Mouse (Mus musculus): Measurements from ENCODE around the gene Nfatc4. TPM values are rescaled to one million over a fixed set of nuclear protein-coding genes. Genes with fewer than 3 reads are reported as not detected.

The Nfatc4 gene
- polyA plus RNA-seq, 1 experiment from 2014 or later: 22.0 TPM

DNA sequence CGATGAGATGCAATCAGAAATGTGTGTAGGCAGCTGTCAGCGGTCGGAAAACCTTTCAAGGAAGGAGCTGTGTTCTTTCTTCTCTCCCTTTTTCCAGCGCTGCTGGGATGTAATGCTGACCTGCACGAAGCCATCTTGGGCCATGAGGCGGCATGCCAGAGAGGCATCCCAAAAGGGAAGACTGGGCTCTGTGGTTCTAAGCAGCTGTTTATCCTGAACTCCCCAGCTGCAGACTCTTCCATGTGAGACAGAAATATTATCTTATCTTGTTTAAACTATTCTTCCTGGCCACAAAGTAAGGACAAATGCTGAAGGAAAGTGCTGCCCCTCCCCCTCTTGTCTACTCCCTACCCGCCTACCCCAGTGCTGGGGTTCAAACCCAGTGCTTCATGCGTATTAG is 58.0 kb downstream of the Nfatc4 start:
- Histone ChIP-seq H3K4me1 (peaks cover 20% of the 10 kb centered on the region), H3K4me3 (no peak overlapping the region), H3K27ac (no peak overlapping the region), H3K27me3 (replicated peaks) (no peaks in the 10 kb centered on the region), H3K9me3 (no peaks in the 10 kb centered on the region), H3K36me3 (no peaks in the 10 kb centered on the region), H3K4me2 (replicated peaks) (no peak overlapping the region), H3K9ac (no peak overlapping the region)
- WGBS: 87% methylated on average over 8 of the region's 8 CpGs
- ATAC-seq (ENCODE audit: low FRiP score, low read depth): no peak

DNA sequence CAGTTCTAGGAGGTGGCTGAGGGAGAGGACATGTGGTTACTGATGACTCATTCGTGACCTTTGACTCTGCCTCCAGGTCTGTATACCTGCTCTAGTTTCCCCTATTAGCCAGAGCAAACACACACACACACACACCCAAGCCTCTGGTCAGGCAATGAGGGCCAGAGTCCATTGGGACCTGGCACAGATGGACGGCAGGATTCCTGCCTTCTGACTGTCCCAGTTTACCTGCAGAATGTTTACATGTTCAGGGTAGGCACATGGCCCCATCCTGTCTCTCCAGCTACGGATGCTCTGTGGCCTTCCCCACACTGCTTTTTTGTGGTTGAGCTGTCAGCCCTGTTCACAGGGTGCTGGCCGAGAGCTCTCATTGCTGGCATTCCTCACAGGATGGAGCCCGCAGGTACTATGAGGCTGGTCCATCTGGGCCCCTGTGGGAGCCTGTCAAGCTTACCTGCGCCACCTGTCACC is 59.3 kb downstream of the Nfatc4 start:
- Histone ChIP-seq H3K4me2 (replicated peaks) (no peak overlapping the region), H3K27me3 (replicated peaks) (no peaks in the 10 kb centered on the region), H3K9ac (no peak overlapping the region), H3K4me1 (peaks cover 26% of the 10 kb centered on the region), H3K4me3 (no peak overlapping the region), H3K36me3 (peaks cover 8% of the 10 kb centered on the region), H3K27ac (no peak overlapping the region), H3K9me3 (no peaks in the 10 kb centered on the region)
- ATAC-seq (ENCODE audit: low FRiP score, low read depth): no peak
- 76% methylated on average over 6 of the region's 6 CpGs for WGBS

DNA sequence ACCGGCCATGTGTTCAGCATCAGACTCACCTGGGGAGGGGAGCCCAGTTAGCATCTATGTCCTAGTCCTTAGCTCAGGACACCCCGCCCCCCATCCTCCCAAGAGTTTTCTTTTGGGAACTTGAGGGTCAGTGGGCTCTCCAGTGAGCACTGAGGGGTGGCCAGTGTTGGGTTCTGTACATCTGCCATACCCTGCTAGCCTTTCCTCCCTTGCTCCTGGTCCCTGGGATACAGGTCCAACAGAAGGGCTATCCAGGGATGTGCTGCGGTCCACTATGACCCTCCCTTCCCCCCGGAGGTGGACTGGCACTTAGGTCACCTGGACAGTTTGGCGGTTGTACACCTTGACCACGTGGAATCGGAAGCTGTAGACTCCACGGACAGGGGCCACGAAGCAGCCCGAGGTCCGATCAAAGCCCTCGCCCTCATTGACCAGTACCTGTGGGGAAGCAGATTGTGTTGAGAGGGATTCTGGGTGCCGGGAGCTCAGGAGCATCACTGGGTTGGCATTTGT is 60.3 kb downstream of the Nfatc4 start:
- Histone ChIP-seq H3K9ac (no peak overlapping the region), H3K27ac (no peak overlapping the region), H3K4me2 (replicated peaks) (no peak overlapping the region), H3K4me3 (no peak overlapping the region), H3K9me3 (no peaks in the 10 kb centered on the region), H3K27me3 (replicated peaks) (no peaks in the 10 kb centered on the region), H3K4me1 (peaks cover 26% of the 10 kb centered on the region), H3K36me3 (peaks cover 18% of the 10 kb centered on the region)
- 92% methylated on average over 13 of the region's 13 CpGs for WGBS
- ATAC-seq (ENCODE audit: low FRiP score, low read depth): no peak

Other genes starting within 250 kb of the Nfatc4 start
- 4.0 and 4.3 TPM in 2 replicates for gene Fitm1, start 247.5 kb upstream of the Nfatc4 start, polyA plus RNA-seq (2016; fragmentation: Nextera tagmentation; extraction: Ambion mirVana)
- 120 and 128 TPM in 2 replicates for gene Psme1, start 245.0 kb upstream of the Nfatc4 start, polyA plus RNA-seq (2016; fragmentation: Nextera tagmentation; extraction: Ambion mirVana)
- 8.9 and 12.7 TPM in 2 replicates for gene Emc9, start 237.8 kb upstream of the Nfatc4 start, polyA plus RNA-seq (2016; fragmentation: Nextera tagmentation; extraction: Ambion mirVana)
- gene Psme2, start 232.0 kb upstream of the Nfatc4 start, polyA plus RNA-seq (2016; fragmentation: Nextera tagmentation; extraction: Ambion mirVana): 212 and 223 TPM in 2 replicates
- gene Rnf31, start 231.4 kb upstream of the Nfatc4 start, polyA plus RNA-seq (2016; fragmentation: Nextera tagmentation; extraction: Ambion mirVana): 17.8 and 21.0 TPM in 2 replicates
- 8.8 and 9.0 TPM in 2 replicates for gene Irf9, start 219.6 kb upstream of the Nfatc4 start, polyA plus RNA-seq (2016; fragmentation: Nextera tagmentation; extraction: Ambion mirVana)
- gene Rec8, start 205.1 kb upstream of the Nfatc4 start, polyA plus RNA-seq (2016; fragmentation: Nextera tagmentation; extraction: Ambion mirVana): 20.6 and 22.8 TPM in 2 replicates
- gene Ipo4, start 187.2 kb upstream of the Nfatc4 start, polyA plus RNA-seq (2016; fragmentation: Nextera tagmentation; extraction: Ambion mirVana): 73.7 and 85.6 TPM in 2 replicates
- gene Gm49378, start 185.2 kb upstream of the Nfatc4 start, polyA plus RNA-seq (2016; fragmentation: Nextera tagmentation; extraction: Ambion mirVana): 2.1 and 3.6 TPM in 2 replicates
- gene Tm9sf1, start 179.3 kb upstream of the Nfatc4 start, polyA plus RNA-seq (2016; fragmentation: Nextera tagmentation; extraction: Ambion mirVana): 62.7 and 68.6 TPM in 2 replicates
- gene Tssk4, start 173.0 kb upstream of the Nfatc4 start, polyA plus RNA-seq (2016; fragmentation: Nextera tagmentation; extraction: Ambion mirVana): 0.53 and 0.77 TPM in 2 replicates
- 70.1 and 71.0 TPM in 2 replicates for gene Mdp1, start 162.6 kb upstream of the Nfatc4 start, polyA plus RNA-seq (2016; fragmentation: Nextera tagmentation; extraction: Ambion mirVana)
- 60.7 and 61.6 TPM in 2 replicates for gene Gmpr2, start 151.2 kb upstream of the Nfatc4 start, polyA plus RNA-seq (2016; fragmentation: Nextera tagmentation; extraction: Ambion mirVana)
- 555 and 567 TPM in 2 replicates for gene Nedd8, start 151.0 kb upstream of the Nfatc4 start, polyA plus RNA-seq (2016; fragmentation: Nextera tagmentation; extraction: Ambion mirVana)
- gene Tinf2, start 141.3 kb upstream of the Nfatc4 start, polyA plus RNA-seq (2016; fragmentation: Nextera tagmentation; extraction: Ambion mirVana): 44.1 and 45.7 TPM in 2 replicates
- gene Tgm1, start 109.2 kb upstream of the Nfatc4 start, polyA plus RNA-seq (2016; fragmentation: Nextera tagmentation; extraction: Ambion mirVana): 0.34 and 0.36 TPM in 2 replicates
- 42.0 and 46.3 TPM in 2 replicates for gene Rabggta, start 100.9 kb upstream of the Nfatc4 start, polyA plus RNA-seq (2016; fragmentation: Nextera tagmentation; extraction: Ambion mirVana)
- gene Dhrs1, start 77.5 kb upstream of the Nfatc4 start, polyA plus RNA-seq (2016; fragmentation: Nextera tagmentation; extraction: Ambion mirVana): 74.1 and 81.8 TPM in 2 replicates
- gene Nop9, start 77.5 kb upstream of the Nfatc4 start, polyA plus RNA-seq (2016; fragmentation: Nextera tagmentation; extraction: Ambion mirVana): 44.2 and 47.0 TPM in 2 replicates
- 0.30 TPM in 1 of 2 replicates, not detected in the other for gene Cideb, start 64.7 kb upstream of the Nfatc4 start, polyA plus RNA-seq (2016; fragmentation: Nextera tagmentation; extraction: Ambion mirVana)
- 0.37 and 0.52 TPM in 2 replicates for gene Ltb4r2, start 61.7 kb upstream of the Nfatc4 start, polyA plus RNA-seq (2016; fragmentation: Nextera tagmentation; extraction: Ambion mirVana)
- gene Ltb4r1, start 57.2 kb upstream of the Nfatc4 start, polyA plus RNA-seq (2016; fragmentation: Nextera tagmentation; extraction: Ambion mirVana): 0.23 and 0.37 TPM in 2 replicates
- gene Adcy4, start 39.0 kb upstream of the Nfatc4 start, polyA plus RNA-seq (2016; fragmentation: Nextera tagmentation; extraction: Ambion mirVana): 9.2 and 10.1 TPM in 2 replicates
- gene Ripk3, start 34.3 kb upstream of the Nfatc4 start, polyA plus RNA-seq (2016; fragmentation: Nextera tagmentation; extraction: Ambion mirVana): 7.9 and 8.7 TPM in 2 replicates
- 19.7 and 21.5 TPM in 2 replicates for gene Nynrin, start 30.9 kb downstream of the Nfatc4 start, polyA plus RNA-seq (2016; fragmentation: Nextera tagmentation; extraction: Ambion mirVana)
- 0.25 and 0.28 TPM in 2 replicates for gene Cbln3, start 61.2 kb downstream of the Nfatc4 start, polyA plus RNA-seq (2016; fragmentation: Nextera tagmentation; extraction: Ambion mirVana)
- gene Khnyn, start 61.8 kb downstream of the Nfatc4 start, polyA plus RNA-seq (2016; fragmentation: Nextera tagmentation; extraction: Ambion mirVana): 18.3 and 19.7 TPM in 2 replicates
- 59.9 and 66.0 TPM in 2 replicates for gene Sdr39u1, start 77.1 kb downstream of the Nfatc4 start, polyA plus RNA-seq (2016; fragmentation: Nextera tagmentation; extraction: Ambion mirVana)
- not detected in 2 replicates for gene Cma1, start 121.5 kb downstream of the Nfatc4 start, polyA plus RNA-seq (2016; fragmentation: Nextera tagmentation; extraction: Ambion mirVana)
- not detected in 2 replicates for gene Cma2, start 127.8 kb downstream of the Nfatc4 start, polyA plus RNA-seq (2016; fragmentation: Nextera tagmentation; extraction: Ambion mirVana)
- gene Mcpt1, start 194.8 kb downstream of the Nfatc4 start, polyA plus RNA-seq (2016; fragmentation: Nextera tagmentation; extraction: Ambion mirVana): not detected in 2 replicates
- not detected in 2 replicates for gene Mcpt9, start 207.4 kb downstream of the Nfatc4 start, polyA plus RNA-seq (2016; fragmentation: Nextera tagmentation; extraction: Ambion mirVana)
- gene Mcpt2, start 218.9 kb downstream of the Nfatc4 start, polyA plus RNA-seq (2016; fragmentation: Nextera tagmentation; extraction: Ambion mirVana): not detected in 2 replicates
- gene Mcpt4, start 239.2 kb downstream of the Nfatc4 start, polyA plus RNA-seq (2016; fragmentation: Nextera tagmentation; extraction: Ambion mirVana): not detected in 2 replicates